8 mouse cellular contexts compared by ENCODE assay signal in the genomic region with DNA sequence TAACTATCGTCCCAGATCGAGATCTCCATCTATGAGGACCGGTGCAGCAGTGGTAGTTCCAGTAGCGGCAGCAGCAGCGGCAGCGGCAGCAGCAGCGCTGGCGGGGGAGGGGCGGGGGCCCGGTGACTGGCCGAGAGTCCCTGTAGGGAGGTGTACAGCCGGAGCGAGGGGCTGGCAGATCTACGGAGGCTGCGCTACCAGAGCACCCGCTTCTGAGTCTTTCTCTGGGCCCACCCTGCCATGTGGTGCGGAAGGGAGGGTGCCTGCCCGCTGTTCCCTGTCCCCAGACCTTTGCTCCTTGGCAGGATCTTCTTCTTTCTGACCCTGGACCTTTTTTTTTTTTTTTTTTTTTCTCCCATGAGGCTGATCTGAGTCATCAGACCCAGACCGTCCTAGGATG. TPM values are rescaled to one million over a fixed set of nuclear protein-coding genes. Genes with fewer than 3 reads are reported as not detected.
DNase-seq lines count a peak whose midpoint lies in the region; ATAC-seq and TF ChIP-seq lines count a peak whose summit lies in the region.

No protein-coding gene starts in this region.

- H3K9me3 ChIP-seq in heart, embryonic 12.5 days (replicated peaks): no peaks in the 10 kb centered on the region
- H3K9me3 ChIP-seq in kidney, embryonic 16.5 days (ENCODE audit: low read length): no peaks in the 10 kb centered on the region

- DNase-seq in cerebellum, adult 8-10 months: peak; percentile 30
- DNase-seq in cerebellum, adult 9-11 months: no peak
- DNase-seq in adrenal gland, postnatal 25 days: peak; percentile 70
- no peak for DNase-seq in urinary bladder, postnatal 36 days (ENCODE audit: low spot score in 2 of 2)
- DNase-seq in frontal cortex, postnatal 36 days (ENCODE audit: low spot score in 2 of 2): no peak

- H3K36me3 ChIP-seq in heart, embryonic 12.5 days: no peaks in the 10 kb centered on the region
- no peaks in the 10 kb centered on the region for H3K36me3 ChIP-seq in kidney, embryonic 16.5 days (ENCODE audit: insufficient read depth, low read length)
- no peaks in the 10 kb centered on the region for H3K36me3 ChIP-seq in myocyte (ENCODE audit: control insufficient read depth, insufficient read depth)

- H3K79me2 ChIP-seq in myocyte (ENCODE audit: control insufficient read depth, insufficient read depth): no peaks in the 10 kb centered on the region

- TF ChIP-seq POLR2A in myocyte (IDR thresholded peaks at IDR 0.05; ENCODE audit: insufficient read length, low read depth): no peak

- ATAC-seq in heart, embryonic 12.5 days (ENCODE audit: insufficient number of reproducible peaks, low FRiP score): no peak
- ATAC-seq in kidney, embryonic 16.5 days (ENCODE audit: low FRiP score, low TSS enrichment): peak; percentile 46; the same call in 1 of the 2 replicates

- WGBS in heart, embryonic 12.5 days: 2% methylated on average over 17 of the region's 19 CpGs
- under 1% methylated on average over 19 of the region's 19 CpGs for WGBS in kidney, embryonic 16.5 days

- H3K9ac ChIP-seq in heart, embryonic 12.5 days: no peak overlapping the region
- H3K9ac ChIP-seq in kidney, embryonic 16.5 days (replicated peaks; ENCODE audit: low read length): no peak overlapping the region

- H3K4me3 ChIP-seq in heart, embryonic 12.5 days: peak overlapping the region; percentile 15
- H3K4me3 ChIP-seq in kidney, embryonic 16.5 days (ENCODE audit: low read length): no peak overlapping the region
- H3K4me3 ChIP-seq in myocyte: no peak overlapping the region

- H3K27me3 ChIP-seq in heart, embryonic 12.5 days (replicated peaks): peaks cover 40% of the 10 kb centered on the region
- peaks cover 8% of the 10 kb centered on the region; the same call in 1 of the 2 replicates for H3K27me3 ChIP-seq in kidney, embryonic 16.5 days (ENCODE audit: insufficient read depth, low read length)
- peaks cover 16% of the 10 kb centered on the region for H3K27me3 ChIP-seq in myocyte (ENCODE audit: control insufficient read depth, insufficient read depth, insufficient read length)

- peak overlapping the region; percentile 62 for H3K4me2 ChIP-seq in heart, embryonic 12.5 days
- H3K4me2 ChIP-seq in kidney, embryonic 16.5 days (replicated peaks; ENCODE audit: low read depth, low read length): peak overlapping the region; percentile 33; the same call in 1 of the 2 replicates
- H3K4me2 ChIP-seq in myocyte (ENCODE audit: low read depth): peak overlapping the region; percentile 64

- H3K4me1 ChIP-seq in heart, embryonic 12.5 days (replicated peaks): no peaks in the 10 kb centered on the region
- no peaks in the 10 kb centered on the region for H3K4me1 ChIP-seq in kidney, embryonic 16.5 days (ENCODE audit: insufficient read depth, low read length)

- H3ac ChIP-seq in myocyte (ENCODE audit: control insufficient read depth, insufficient read length): no peak overlapping the region

- H3K27ac ChIP-seq in heart, embryonic 12.5 days (ENCODE audit: poor library complexity, severe bottlenecking): no peak overlapping the region
- no peak overlapping the region for H3K27ac ChIP-seq in kidney, embryonic 16.5 days (ENCODE audit: low read length)

TF ChIP-seq in myocyte, 11 proteins besides CTCF, POLR2A, EP300 and RAD21:
- TF ChIP-seq MYOD1 (IDR thresholded peaks at IDR 0.05; ENCODE audit: control insufficient read depth in 1 of 3, insufficient read length in 2 of 3, low read depth in 2 of 3): no peak
- no peak for TF ChIP-seq TCF12 (IDR thresholded peaks at IDR 0.05; ENCODE audit: insufficient read depth, poor library complexity, severe bottlenecking)
- no peak for TF ChIP-seq SRF (IDR thresholded peaks at IDR 0.05; ENCODE audit: control insufficient read depth, insufficient read length, low read depth)
- no peak for TF ChIP-seq TCF3 (IDR thresholded peaks at IDR 0.05; ENCODE audit: insufficient read length, low read depth)
TF ChIP-seq in myocyte: peak in this region for 0.

RNA-seq across cellular contexts. Expression of gene Golga7b, which starts 21.0 kb away (rescaled TPM):
- 0.86 and 1.2 TPM in 2 replicates for total RNA-seq in adrenal gland, postnatal 25 days (2021)
- 0.21 and 0.27 TPM in 2 replicates for polyA plus RNA-seq in heart, embryonic 12.5 days (2016; fragmentation: Nextera tagmentation; extraction: Ambion mirVana)
- polyA plus RNA-seq in kidney, embryonic 16.5 days (2015; fragmentation: Nextera tagmentation; extraction: Ambion mirVana): 0.05 and 0.12 TPM in 2 replicates
- polyA plus RNA-seq in myocyte (2012; fragmentation: generic; extraction: Trizol): 0.06 TPM

Comparison
In these comparisons a context has a peak if more than half of its experiments do, and no peak if none do; other contexts are left out.
1. DNase-seq: peak in cerebellum, adult 8-10 months (single experiment) and adrenal gland, postnatal 25 days (single experiment); none in cerebellum, adult 9-11 months (single experiment), urinary bladder, postnatal 36 days (0 of 2) and frontal cortex, postnatal 36 days (0 of 2).
2. Peak in every context shown above with its lines, with median percentiles within 50 percentile points of each other: H3K4me2 ChIP-seq.